Mouse (Mus musculus): ENCODE results near the gene Elfn2. TPM values are rescaled to one million over a fixed set of nuclear protein-coding genes. Genes with fewer than 3 reads are reported as not detected.

Gene Elfn2
- polyA plus RNA-seq (2014; fragmentation: Nextera tagmentation; extraction: Ambion mirVana), result 4.1 and 6.8 TPM in 2 replicates

DNA sequence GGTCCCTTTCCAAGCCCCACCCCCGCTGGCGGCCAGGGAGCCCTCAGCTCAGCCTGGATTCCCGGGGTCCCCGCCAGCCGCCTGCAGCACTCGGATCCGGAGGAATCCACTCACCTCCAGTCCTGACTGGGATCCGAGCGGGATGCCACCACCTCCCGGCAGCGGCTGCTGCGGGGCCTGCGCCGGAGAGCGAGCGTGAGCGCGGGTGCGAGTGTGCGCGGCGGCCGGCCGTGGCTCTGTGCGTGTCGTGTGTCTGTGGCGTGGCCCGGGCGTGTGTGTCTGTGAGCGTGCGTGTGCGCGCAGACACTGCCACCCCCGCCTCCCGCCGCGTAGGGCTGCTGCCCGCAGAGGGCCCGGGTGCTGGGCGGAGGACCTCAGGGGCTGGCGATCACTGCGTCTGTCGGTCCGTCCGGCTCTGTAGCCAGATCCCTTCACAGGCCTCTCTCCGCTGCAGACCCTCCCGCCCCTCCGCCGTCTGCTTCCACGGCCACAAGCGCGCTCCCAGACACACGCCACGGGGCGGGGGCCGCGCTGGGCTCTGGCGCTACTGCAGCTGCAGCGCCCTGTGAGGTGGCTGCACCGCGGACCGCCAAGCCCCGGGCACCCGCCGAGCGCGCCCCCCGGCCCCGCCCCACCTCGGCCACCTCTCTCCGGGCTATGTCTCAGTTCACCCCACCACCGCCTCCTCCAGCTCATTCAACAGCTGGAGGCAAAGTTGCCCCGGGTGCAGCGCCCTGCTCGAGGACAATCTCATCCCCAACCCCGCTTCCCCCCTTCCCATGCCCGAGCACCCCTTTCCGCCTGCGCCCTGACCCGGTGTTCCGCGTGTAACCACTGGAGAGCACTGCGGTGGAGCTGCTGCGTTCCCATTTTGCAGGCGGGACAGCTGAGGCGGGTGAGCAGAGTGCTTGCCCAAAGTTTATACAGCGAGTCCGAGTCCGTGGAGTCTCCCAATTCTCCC, at the start of gene Elfn2:
Elfn2 (minus strand) TSS at position 482 of the 961 bp plus-strand sequence.
- Histone ChIP-seq H3K36me3 (ENCODE audit: control insufficient read depth, insufficient read depth, low read length) (no peaks in the 10 kb centered on the region), H3K4me2 (ENCODE audit: low read depth, low read length) (peak within 1 kb of the TSS; percentile 73), H3K27ac (ENCODE audit: low read depth, low read length) (peak within 1 kb of the TSS; percentile 66), H3K9me3 (ENCODE audit: control insufficient read depth, low read length) (no peaks in the 10 kb centered on the region), H3K9ac (replicated peaks; ENCODE audit: low read depth, low read length) (peak within 1 kb of the TSS; percentile 80), H3K27me3 (ENCODE audit: control insufficient read depth, insufficient read depth, low read length) (peaks cover 9% of the 10 kb centered on the region; the same call in 1 of the 2 replicates), H3K4me1 (ENCODE audit: control insufficient read depth, insufficient read depth, low read length) (0 out of 2 replicates have a peak, but pooled peaks cover 4% of the 10 kb centered on the region), H3K4me3 (ENCODE audit: low read depth, low read length) (peak within 1 kb of the TSS; percentile 66)
- under 1% methylated on average over 75 of the region's 89 CpGs for WGBS
- peak; percentile 59 for ATAC-seq (ENCODE audit: low read depth)

DNA sequence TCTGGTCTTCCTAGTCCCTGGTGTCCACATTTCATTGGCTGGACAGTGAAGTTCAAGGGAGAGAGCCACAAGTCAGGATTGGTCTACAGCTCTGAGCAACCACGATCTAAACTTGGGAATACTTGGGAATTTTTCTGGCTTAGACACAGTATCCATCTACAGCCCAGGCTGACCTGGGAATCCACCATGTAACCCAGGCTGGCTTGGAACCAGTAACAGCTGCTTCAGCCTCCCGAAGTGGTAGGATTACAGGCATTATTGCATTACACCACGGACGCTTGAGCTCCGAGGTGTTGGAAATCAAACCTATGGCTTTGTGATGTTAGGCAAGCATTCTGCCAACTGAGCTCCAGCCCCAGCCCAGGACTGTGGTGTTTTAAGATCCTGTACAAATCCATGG, 45.1 kb upstream of the Elfn2 start:
- ATAC-seq (ENCODE audit: low read depth), result no peak
- WGBS, result 80% methylated on average over 5 of the region's 5 CpGs
- no peak overlapping the region for H3K4me2 ChIP-seq (ENCODE audit: low read depth, low read length)
- no peaks in the 10 kb centered on the region for H3K36me3 ChIP-seq (ENCODE audit: control insufficient read depth, insufficient read depth, low read length)
- peaks cover 5% of the 10 kb centered on the region; the same call in 1 of the 2 replicates for H3K4me1 ChIP-seq (ENCODE audit: control insufficient read depth, insufficient read depth, low read length)
- H3K27me3 ChIP-seq (ENCODE audit: control insufficient read depth, insufficient read depth, low read length), result no peaks in the 10 kb centered on the region
- no peaks in the 10 kb centered on the region for H3K9me3 ChIP-seq (ENCODE audit: control insufficient read depth, low read length)
- no peak overlapping the region for H3K9ac ChIP-seq (replicated peaks; ENCODE audit: low read depth, low read length)
- H3K4me3 ChIP-seq (ENCODE audit: low read depth, low read length), result no peak overlapping the region
- no peak overlapping the region for H3K27ac ChIP-seq (ENCODE audit: low read depth, low read length)

DNA sequence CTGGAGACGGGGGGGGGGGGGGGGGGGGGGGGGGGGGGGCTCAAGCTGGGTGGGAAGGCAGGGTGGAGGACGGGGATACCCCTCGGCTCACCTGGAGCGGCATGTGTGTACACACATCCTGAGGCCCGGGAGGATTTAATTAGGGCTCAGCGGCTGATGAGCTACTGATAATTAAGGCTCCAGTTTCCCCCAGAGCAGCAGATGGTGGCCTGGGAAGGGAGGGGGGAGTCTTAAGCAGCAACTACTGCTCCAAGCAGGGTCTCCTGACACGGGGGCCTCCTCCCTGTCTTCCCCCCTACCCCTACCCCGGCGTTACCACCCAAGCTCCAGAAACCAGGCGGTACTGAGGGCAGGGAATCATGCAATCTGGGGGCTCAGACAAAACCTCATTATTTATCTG, 44.6 kb upstream of the Elfn2 start:
- no peak for ATAC-seq (ENCODE audit: low read depth)

DNA sequence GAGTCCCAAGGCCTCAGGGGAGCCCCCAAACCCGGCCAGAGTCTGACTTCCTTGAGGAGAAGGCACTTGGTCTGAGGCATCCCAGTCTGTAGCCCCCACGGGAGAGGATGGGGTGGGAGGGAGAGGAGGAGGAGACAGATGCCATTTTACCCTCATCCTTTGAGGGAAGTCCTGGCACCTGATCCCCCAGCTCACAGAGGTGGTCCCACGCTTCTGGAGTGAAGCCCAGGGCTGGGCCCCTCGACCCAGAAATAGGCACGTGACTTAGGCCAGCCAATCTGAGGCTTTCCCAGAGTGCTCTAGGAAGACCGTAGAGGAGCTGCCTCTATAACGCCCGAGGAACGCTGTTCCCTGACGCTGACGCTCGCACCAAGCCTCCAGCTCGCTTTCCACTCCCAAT, 42.5 kb upstream of the Elfn2 start:
- Histone ChIP-seq H3K4me3 (ENCODE audit: low read depth, low read length) (no peak overlapping the region), H3K4me2 (ENCODE audit: low read depth, low read length) (no peak overlapping the region), H3K9ac (replicated peaks; ENCODE audit: low read depth, low read length) (no peak overlapping the region), H3K4me1 (ENCODE audit: control insufficient read depth, insufficient read depth, low read length) (peaks cover 3% of the 10 kb centered on the region; the same call in 1 of the 2 replicates), H3K27me3 (ENCODE audit: control insufficient read depth, insufficient read depth, low read length) (no peaks in the 10 kb centered on the region), H3K36me3 (ENCODE audit: control insufficient read depth, insufficient read depth, low read length) (no peaks in the 10 kb centered on the region), H3K9me3 (ENCODE audit: control insufficient read depth, low read length) (no peaks in the 10 kb centered on the region), H3K27ac (ENCODE audit: low read depth, low read length) (no peak overlapping the region)
- no peak for ATAC-seq (ENCODE audit: low read depth)
- 81% methylated on average over 13 of the region's 13 CpGs for WGBS

More for the DNA sequence above, 44.6 kb upstream of the Elfn2 start:
- H3K9me3 ChIP-seq (ENCODE audit: control insufficient read depth, low read length), result no peaks in the 10 kb centered on the region
- peaks cover 5% of the 10 kb centered on the region; the same call in 1 of the 2 replicates for H3K4me1 ChIP-seq (ENCODE audit: control insufficient read depth, insufficient read depth, low read length)
- 0 out of 2 replicates have a peak overlapping the region, but pooled peaks have one; percentile 39 for H3K27ac ChIP-seq (ENCODE audit: low read depth, low read length)
- no peak overlapping the region for H3K4me2 ChIP-seq (ENCODE audit: low read depth, low read length)
- H3K9ac ChIP-seq (replicated peaks; ENCODE audit: low read depth, low read length), result no peak overlapping the region
- H3K27me3 ChIP-seq (ENCODE audit: control insufficient read depth, insufficient read depth, low read length), result no peaks in the 10 kb centered on the region
- WGBS, result 17% methylated on average over 9 of the region's 10 CpGs
- H3K36me3 ChIP-seq (ENCODE audit: control insufficient read depth, insufficient read depth, low read length), result no peaks in the 10 kb centered on the region
- no peak overlapping the region for H3K4me3 ChIP-seq (ENCODE audit: low read depth, low read length)

DNA sequence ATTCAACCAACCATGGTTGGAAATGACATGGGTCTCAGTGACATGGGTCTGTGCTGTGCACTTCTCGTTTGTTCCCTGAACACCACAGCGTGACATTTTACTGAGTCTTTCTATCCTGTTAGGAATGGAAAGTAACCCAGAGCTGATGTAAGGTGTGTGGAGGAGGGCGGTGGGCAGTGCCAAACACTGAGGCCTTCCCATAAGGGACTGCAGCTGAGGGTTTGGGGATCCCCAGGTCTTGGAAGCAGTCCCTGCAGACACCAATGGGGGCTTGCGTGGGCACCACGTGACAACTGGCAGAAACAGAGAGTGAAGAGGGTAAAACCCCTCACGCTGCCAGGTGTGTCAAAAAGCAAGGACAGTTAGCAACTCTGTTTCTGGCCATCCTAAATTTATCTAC, 39.6 kb upstream of the Elfn2 start:
- Histone ChIP-seq H3K4me2 (ENCODE audit: low read depth, low read length) (no peak overlapping the region), H3K9ac (replicated peaks; ENCODE audit: low read depth, low read length) (no peak overlapping the region), H3K9me3 (ENCODE audit: control insufficient read depth, low read length) (no peaks in the 10 kb centered on the region), H3K4me3 (ENCODE audit: low read depth, low read length) (no peak overlapping the region), H3K4me1 (ENCODE audit: control insufficient read depth, insufficient read depth, low read length) (no peaks in the 10 kb centered on the region), H3K27me3 (ENCODE audit: control insufficient read depth, insufficient read depth, low read length) (no peaks in the 10 kb centered on the region), H3K27ac (ENCODE audit: low read depth, low read length) (no peak overlapping the region), H3K36me3 (ENCODE audit: control insufficient read depth, insufficient read depth, low read length) (no peaks in the 10 kb centered on the region)
- 91% methylated on average over 6 of the region's 6 CpGs for WGBS
- no peak for ATAC-seq (ENCODE audit: low read depth)

DNA sequence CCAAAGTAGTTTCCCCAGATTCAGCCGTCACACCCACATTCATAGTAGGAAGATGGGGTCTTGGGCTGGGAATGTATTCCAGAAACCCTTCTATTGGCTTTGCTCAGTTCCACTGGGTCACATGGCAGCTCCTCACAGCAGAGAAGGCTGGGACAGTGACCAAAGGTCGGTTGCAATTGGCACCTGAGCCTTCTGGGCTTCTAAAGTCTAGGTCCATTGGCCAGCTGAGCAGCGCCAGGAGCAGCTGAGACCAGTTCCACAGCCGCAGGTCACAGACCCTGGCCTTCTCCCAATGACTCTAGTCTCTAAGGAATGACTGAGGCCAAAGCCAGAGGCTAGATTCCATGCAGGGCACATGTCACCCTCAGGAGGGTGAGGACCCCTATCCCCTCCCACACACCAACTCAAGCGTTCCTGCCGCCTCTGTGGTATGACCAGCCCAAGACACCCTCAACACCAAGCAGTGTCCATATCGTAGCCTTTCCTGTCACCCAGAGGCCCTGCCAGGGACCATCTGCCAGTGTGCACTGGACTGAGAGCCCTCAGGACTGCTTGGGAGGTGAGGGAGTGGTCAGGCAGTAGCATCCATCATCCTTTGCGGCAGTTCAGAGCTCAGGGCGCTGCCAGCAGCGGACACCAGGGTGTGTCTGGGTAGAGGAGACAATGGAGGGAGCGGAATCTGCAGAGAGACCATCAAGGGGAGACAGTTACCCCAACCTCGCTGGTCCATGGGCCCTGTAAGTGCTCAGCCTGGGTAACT, 37.6 kb upstream of the Elfn2 start:
- H3K9ac ChIP-seq (replicated peaks; ENCODE audit: low read depth, low read length), result no peak overlapping the region

DNA sequence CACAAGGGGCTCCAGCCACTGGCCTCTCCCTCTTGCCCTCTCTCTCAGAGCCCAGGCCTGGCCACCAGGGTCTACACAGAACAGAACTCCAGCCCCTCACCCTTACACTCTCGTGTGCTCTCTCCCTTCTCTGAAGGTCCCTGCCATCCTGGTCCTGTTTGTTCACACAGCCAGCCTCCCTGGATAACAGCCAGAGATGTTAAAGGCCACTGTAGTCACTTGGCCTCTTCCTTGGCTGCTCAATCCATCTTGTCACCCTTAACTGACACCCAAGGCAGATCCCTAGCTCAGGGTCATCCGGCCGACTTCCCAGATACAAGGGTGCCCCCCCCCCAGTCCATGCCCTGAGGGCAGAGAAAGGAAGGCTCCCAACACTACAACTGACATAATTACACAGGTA, 36.7 kb upstream of the Elfn2 start:
- no peaks in the 10 kb centered on the region for H3K27me3 ChIP-seq (ENCODE audit: control insufficient read depth, insufficient read depth, low read length)
- no peak overlapping the region for H3K27ac ChIP-seq (ENCODE audit: low read depth, low read length)
- H3K9me3 ChIP-seq (ENCODE audit: control insufficient read depth, low read length), result no peaks in the 10 kb centered on the region
- WGBS, result 80% methylated on average over 3 of the region's 3 CpGs
- H3K4me1 ChIP-seq (ENCODE audit: control insufficient read depth, insufficient read depth, low read length), result peaks cover 8% of the 10 kb centered on the region
- H3K9ac ChIP-seq (replicated peaks; ENCODE audit: low read depth, low read length), result no peak overlapping the region
- no peak overlapping the region for H3K4me2 ChIP-seq (ENCODE audit: low read depth, low read length)
- no peaks in the 10 kb centered on the region for H3K36me3 ChIP-seq (ENCODE audit: control insufficient read depth, insufficient read depth, low read length)
- no peak overlapping the region for H3K4me3 ChIP-seq (ENCODE audit: low read depth, low read length)
- no peak for ATAC-seq (ENCODE audit: low read depth)

More for the DNA sequence above, 37.6 kb upstream of the Elfn2 start:
- WGBS, result 85% methylated on average over 12 of the region's 12 CpGs
- Histone ChIP-seq H3K36me3 (ENCODE audit: control insufficient read depth, insufficient read depth, low read length) (no peaks in the 10 kb centered on the region), H3K27me3 (ENCODE audit: control insufficient read depth, insufficient read depth, low read length) (no peaks in the 10 kb centered on the region), H3K4me3 (ENCODE audit: low read depth, low read length) (no peak overlapping the region), H3K4me2 (ENCODE audit: low read depth, low read length) (no peak overlapping the region), H3K9me3 (ENCODE audit: control insufficient read depth, low read length) (no peaks in the 10 kb centered on the region), H3K4me1 (ENCODE audit: control insufficient read depth, insufficient read depth, low read length) (no peaks in the 10 kb centered on the region; the same call in 1 of the 2 replicates), H3K27ac (ENCODE audit: low read depth, low read length) (no peak overlapping the region)
- no peak for ATAC-seq (ENCODE audit: low read depth)

DNA sequence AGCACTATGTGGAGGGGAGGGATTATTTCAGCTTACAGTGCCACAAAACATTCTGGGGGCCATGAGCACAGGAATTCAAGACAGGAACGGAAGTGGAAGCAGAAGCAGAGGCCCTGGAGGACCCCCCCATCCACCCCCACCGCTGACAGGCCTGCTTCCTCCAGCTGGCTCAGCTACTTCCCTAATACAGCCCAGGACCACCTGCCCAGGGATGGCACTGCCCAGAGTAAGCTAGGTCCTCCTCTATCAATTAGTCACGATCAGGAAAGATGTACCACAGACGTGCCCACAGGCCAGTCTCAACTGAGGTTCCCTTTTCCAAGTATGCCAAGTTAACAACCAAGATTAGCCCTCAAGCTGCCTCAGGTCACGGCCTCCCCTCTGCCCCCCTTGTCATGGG, 35.6 kb upstream of the Elfn2 start:
- no peaks in the 10 kb centered on the region for H3K9me3 ChIP-seq (ENCODE audit: control insufficient read depth, low read length)
- WGBS, result 70% methylated on average over 5 of the region's 5 CpGs
- H3K4me1 ChIP-seq (ENCODE audit: control insufficient read depth, insufficient read depth, low read length), result peaks cover 8% of the 10 kb centered on the region
- H3K4me2 ChIP-seq (ENCODE audit: low read depth, low read length), result no peak overlapping the region
- no peak overlapping the region for H3K27ac ChIP-seq (ENCODE audit: low read depth, low read length)
- H3K9ac ChIP-seq (replicated peaks; ENCODE audit: low read depth, low read length), result no peak overlapping the region
- H3K36me3 ChIP-seq (ENCODE audit: control insufficient read depth, insufficient read depth, low read length), result no peaks in the 10 kb centered on the region
- no peaks in the 10 kb centered on the region for H3K27me3 ChIP-seq (ENCODE audit: control insufficient read depth, insufficient read depth, low read length)
- ATAC-seq (ENCODE audit: low read depth), result no peak
- no peak overlapping the region for H3K4me3 ChIP-seq (ENCODE audit: low read depth, low read length)

DNA sequence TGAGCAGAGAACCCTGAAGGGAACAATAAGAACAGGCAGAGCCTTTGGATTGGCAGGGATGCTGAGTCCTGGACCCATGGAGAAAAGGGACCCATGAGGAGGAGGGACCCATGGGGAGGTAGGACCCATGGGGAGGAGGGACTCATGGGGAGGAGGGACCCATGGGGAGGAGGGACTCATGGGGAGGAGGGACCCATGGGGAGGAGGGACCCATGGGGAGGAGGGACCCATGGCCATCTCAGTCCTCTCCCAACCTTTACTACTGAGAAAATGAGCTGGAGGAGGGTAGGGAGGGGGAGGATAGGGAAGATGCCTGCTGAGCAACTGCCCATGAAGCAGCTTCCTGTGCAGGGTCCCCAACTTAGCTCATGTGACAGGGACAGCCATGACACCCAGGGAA, 34.4 kb upstream of the Elfn2 start:
- Histone ChIP-seq H3K4me1 (ENCODE audit: control insufficient read depth, insufficient read depth, low read length) (peaks cover 8% of the 10 kb centered on the region), H3K4me3 (ENCODE audit: low read depth, low read length) (no peak overlapping the region)
- ATAC-seq (ENCODE audit: low read depth), result no peak

More for the DNA sequence above, 34.4 kb upstream of the Elfn2 start:
- H3K4me2 ChIP-seq (ENCODE audit: low read depth, low read length), result no peak overlapping the region
- H3K9ac ChIP-seq (replicated peaks; ENCODE audit: low read depth, low read length), result no peak overlapping the region
- H3K36me3 ChIP-seq (ENCODE audit: control insufficient read depth, insufficient read depth, low read length), result no peaks in the 10 kb centered on the region
- H3K27ac ChIP-seq (ENCODE audit: low read depth, low read length), result no peak overlapping the region
- no peaks in the 10 kb centered on the region for H3K27me3 ChIP-seq (ENCODE audit: control insufficient read depth, insufficient read depth, low read length)
- no peaks in the 10 kb centered on the region for H3K9me3 ChIP-seq (ENCODE audit: control insufficient read depth, low read length)

Data from neural tube, embryonic 14.5 days (tissue).